ENCODE assay signal across 23 mouse cellular contexts in the genomic region with DNA sequence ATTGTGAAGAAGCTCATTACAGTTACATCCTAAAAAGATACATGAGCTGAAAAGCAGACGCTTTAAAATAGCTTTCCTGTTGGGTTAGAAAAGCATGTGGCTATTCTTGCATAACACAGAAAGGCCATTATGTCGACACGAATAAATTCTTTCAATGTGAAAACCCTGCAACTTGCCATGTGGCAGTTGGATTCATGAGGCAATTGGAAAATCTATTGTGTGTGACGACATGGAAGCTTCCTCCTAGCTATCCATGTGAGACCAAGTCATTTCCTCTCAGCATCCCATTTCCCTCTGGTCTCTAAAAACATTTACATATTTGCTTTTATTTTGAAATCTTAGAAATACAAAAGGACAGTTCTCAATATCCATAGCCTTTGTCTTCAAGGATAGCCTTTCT.
DNase-seq lines count a peak whose midpoint lies in the region; ATAC-seq and TF ChIP-seq lines count a peak whose summit lies in the region.
"Had no signal": no experiment of that assay in that cellular context is flagged by ENCODE, and none has a peak within 500 bp of the region (broad histone marks: within the 10 kb centered on the region; RNA-seq: fewer than 3 reads in every experiment).

No protein-coding gene starts in this region.

- no peaks in the 10 kb centered on the region for H3K79me2 ChIP-seq in macrophage (ENCODE audit: inconsistent target)

- no peaks in the 10 kb centered on the region for H3K27me3 ChIP-seq in liver, embryonic 12.5 days (replicated peaks)
- no peaks in the 10 kb centered on the region for H3K27me3 ChIP-seq in forebrain, embryonic 11.5 days (ENCODE audit: control insufficient read depth, insufficient read depth, low read length)
- H3K27me3 ChIP-seq: embryonic facial prominence, embryonic 13.5 days; forebrain, embryonic 13.5 days; heart, embryonic 15.5 days; hindbrain, embryonic 13.5 days had no signal

- ATAC-seq in liver, embryonic 12.5 days: no peak
- ATAC-seq in forebrain, embryonic 11.5 days (replicated peaks; ENCODE audit: low FRiP score): no peak
- ATAC-seq: forebrain, embryonic 13.5 days; forebrain, postnatal 0 days; hindbrain, postnatal 0 days had no signal

- TF ChIP-seq CTCF in bone marrow macrophage, adult 2 months (IDR thresholded peaks at IDR 0.05; ENCODE audit: low read depth, low read length): no peak

- H3K4me3 ChIP-seq in bone marrow macrophage, adult 2 months (ENCODE audit: insufficient read depth, low read length): no peak overlapping the region
- H3K4me3 ChIP-seq in macrophage (ENCODE audit: inconsistent target): no peak overlapping the region
- H3K4me3 ChIP-seq in liver, embryonic 12.5 days: no peak overlapping the region
- H3K4me3 ChIP-seq in forebrain, embryonic 11.5 days (ENCODE audit: low read depth, low read length): no peak overlapping the region
- H3K4me3 ChIP-seq: embryonic facial prominence, embryonic 13.5 days; forebrain, embryonic 13.5 days; heart, embryonic 10.5 days; heart, embryonic 15.5 days; hindbrain, embryonic 13.5 days had no signal

- 44% methylated on average over 4 of the region's 4 CpGs for WGBS in macrophage (ENCODE audit: missing documents)
- WGBS in liver, embryonic 12.5 days (ENCODE audit: insufficient replicate concordance): 69% methylated on average over 4 of the region's 4 CpGs
- WGBS in forebrain, embryonic 11.5 days: 76% methylated on average over 4 of the region's 4 CpGs

- H3K27ac ChIP-seq in bone marrow macrophage, adult 2 months (ENCODE audit: insufficient read depth, low read depth, low read length): peak overlapping the region; percentile 23; the same call in 1 of the 2 replicates
- H3K27ac ChIP-seq in macrophage: peak overlapping the region; percentile 28; the same call in 1 of the 2 replicates
- H3K27ac ChIP-seq in liver, embryonic 12.5 days: no peak overlapping the region
- H3K27ac ChIP-seq in forebrain, embryonic 11.5 days (ENCODE audit: low read depth, low read length): no peak overlapping the region
- H3K27ac ChIP-seq: embryonic facial prominence, embryonic 13.5 days; forebrain, embryonic 13.5 days; heart, embryonic 10.5 days; heart, embryonic 15.5 days; hindbrain, embryonic 13.5 days; hindbrain, postnatal 0 days had no signal

- no peak overlapping the region for H3K9ac ChIP-seq in liver, embryonic 12.5 days
- H3K9ac ChIP-seq in forebrain, embryonic 11.5 days (ENCODE audit: low read length): no peak overlapping the region
- H3K9ac ChIP-seq: embryonic facial prominence, embryonic 13.5 days; forebrain, embryonic 13.5 days; forebrain, postnatal 0 days; heart, embryonic 15.5 days; hindbrain, embryonic 13.5 days had no signal

- no peak for TF ChIP-seq POLR2A in bone marrow macrophage, adult 2 months (IDR thresholded peaks at IDR 0.05; ENCODE audit: borderline replicate concordance, low read depth, low read length)

- no peaks in the 10 kb centered on the region for H3K4me1 ChIP-seq in bone marrow macrophage, adult 2 months (ENCODE audit: control insufficient read depth, insufficient read depth, low read length)
- H3K4me1 ChIP-seq in liver, embryonic 12.5 days: no peaks in the 10 kb centered on the region
- no peaks in the 10 kb centered on the region for H3K4me1 ChIP-seq in forebrain, embryonic 11.5 days (replicated peaks; ENCODE audit: control insufficient read depth, insufficient read depth, low read length)
- H3K4me1 ChIP-seq: embryonic facial prominence, embryonic 13.5 days; forebrain, embryonic 13.5 days; heart, embryonic 10.5 days; heart, embryonic 15.5 days; hindbrain, embryonic 13.5 days had no signal

- no peaks in the 10 kb centered on the region for H3K36me3 ChIP-seq in macrophage (ENCODE audit: inconsistent target)
- H3K36me3 ChIP-seq in liver, embryonic 12.5 days: no peaks in the 10 kb centered on the region
- H3K36me3 ChIP-seq in forebrain, embryonic 11.5 days (ENCODE audit: control insufficient read depth, insufficient read depth, low read length): no peaks in the 10 kb centered on the region
- H3K36me3 ChIP-seq: embryonic facial prominence, embryonic 13.5 days; heart, embryonic 10.5 days; heart, embryonic 15.5 days; hindbrain, embryonic 13.5 days had no signal

- peak; percentile 0 for DNase-seq in retina, postnatal 1 day
- DNase-seq in retina, embryonic 14.5 days (ENCODE audit: low spot score): no peak
- DNase-seq in forebrain, embryonic 11.5 days (ENCODE audit: low spot score): no peak
- DNase-seq in urinary bladder, postnatal 36 days (ENCODE audit: low spot score in 2 of 2): no peak
- DNase-seq: adrenal gland, adult 8-10 months; adrenal gland, postnatal 36 days; B cell, adult 2 months; cerebellum, adult 11-12 months; cerebellum, adult 9-10 months; cerebellum, postnatal 25 days; forebrain, postnatal 0 days; gastrocnemius, postnatal 25 days; heart, adult 18-20 months; heart, postnatal 14 days had no signal

- no peaks in the 10 kb centered on the region for H3K9me3 ChIP-seq in liver, embryonic 12.5 days (replicated peaks)
- H3K9me3 ChIP-seq in forebrain, embryonic 11.5 days (ENCODE audit: control insufficient read depth, low read length): no peaks in the 10 kb centered on the region
- H3K9me3 ChIP-seq: embryonic facial prominence, embryonic 13.5 days; forebrain, embryonic 13.5 days; heart, embryonic 10.5 days; heart, embryonic 15.5 days; hindbrain, embryonic 13.5 days had no signal

- no peak overlapping the region for H3K4me2 ChIP-seq in liver, embryonic 12.5 days
- no peak overlapping the region for H3K4me2 ChIP-seq in forebrain, embryonic 11.5 days (ENCODE audit: low read depth, low read length, severe bottlenecking)
- H3K4me2 ChIP-seq: embryonic facial prominence, embryonic 13.5 days; forebrain, embryonic 13.5 days; heart, embryonic 15.5 days; hindbrain, embryonic 13.5 days had no signal

Comparison
In these comparisons a context has a peak if more than half of its experiments do, and no peak if none do; other contexts are left out.
1. H3K27ac ChIP-seq: peak in bone marrow macrophage, adult 2 months (single experiment) and macrophage (single experiment); none in liver, embryonic 12.5 days (single experiment) and forebrain, embryonic 11.5 days (single experiment).